Mouse (Mus musculus) embryonic fibroblast, embryonic 13.5 days (primary cell): ENCODE measurements around the gene Slc25a36.

Source experiments
- CTCF ChIP-seq: IDR thresholded peaks from 2 replicates; pipeline ENCODE4 v1.5.1; 2011; ENCODE audit warnings: mild to moderate bottlenecking, control low read depth, low read length, moderate library complexity, borderline replicate concordance; ENCODE audit not compliant: insufficient read depth
- POLR2A ChIP-seq: IDR thresholded peaks from 2 replicates; pipeline ENCODE4 v1.6.1; 2011; ENCODE audit warnings: low read depth, mild to moderate bottlenecking, control low read depth, low read length, moderate library complexity

- TF ChIP-seq POLR2A (no peak), CTCF (no peak)
Observed at GRCm38 (mm10) chr9:97112797-97113554, 2.0 kb upstream of the Slc25a36 start.
